ENCODE assay signal across 12 mouse cellular contexts in genomic region chr6:64326936-64327335, GRCm38 (mm10).
A peak's percentile ranks its signal among the peaks of the same experiment; 100 is the strongest.
DNase-seq lines count a peak whose midpoint lies in the region.
"Had no signal": no experiment of that assay in that cellular context is flagged by ENCODE, and none has a peak within 500 bp of the region (broad histone marks: within the 10 kb centered on the region; RNA-seq: fewer than 3 reads in every experiment).

No protein-coding gene starts in this region.

- DNase-seq in cerebellum, postnatal 10 days = peak; percentile 11 to 15
- no peak for DNase-seq in cerebellum, adult 11-12 months
- DNase-seq in heart, adult 11 months = peak; percentile 65
- no peak for DNase-seq in heart, adult 9 months (ENCODE audit: low spot score in 2 of 2)
- peak; percentile 66 for DNase-seq in Muller cell, postnatal 12 days (ENCODE audit: inconsistent ontology term)
- no peak for DNase-seq in layer of hippocampus, adult 9-10 months (ENCODE audit: low spot score)
- DNase-seq: adrenal gland, adult 8-10 months; adrenal gland, postnatal 14 days; adrenal gland, postnatal 36 days; cerebellum, adult 8-10 months; cerebellum, postnatal 36 days; forebrain, postnatal 0 days had no signal

Comparison
In these comparisons a context has a peak if more than half of its experiments do, and no peak if none do; other contexts are left out.
1. DNase-seq: peak in cerebellum, postnatal 10 days (2 of 2), heart, adult 11 months (single experiment) and Muller cell, postnatal 12 days (single experiment); none in cerebellum, adult 11-12 months (single experiment), heart, adult 9 months (0 of 2) and layer of hippocampus, adult 9-10 months (single experiment).